Mouse (Mus musculus): ENCODE measurements at regions not wholly inside any gene's neighbourhood (a gene's known extent, or its start where the extent isn't known, plus 50 kb on each side); places are given as distances from the start of the nearest gene placed in this dataset.

GRCm38 (mm10) chr15:57610006-57610405 is 132.6 kb upstream of the Slc22a22 start:
- no peak for TF ChIP-seq CTCF (IDR thresholded peaks at IDR 0.05; ENCODE audit: low read depth, low read length)
- no peak for TF ChIP-seq POLR2A (IDR thresholded peaks at IDR 0.05; ENCODE audit: extremely low read depth, insufficient read depth, low read length)
- Histone ChIP-seq H3K4me3 (ENCODE audit: insufficient read depth, low read depth, low read length) (no peak overlapping the region), H3K79me2 (ENCODE audit: control insufficient read depth, insufficient read depth, low read length) (no peaks in the 10 kb centered on the region), H3K4me1 (ENCODE audit: control insufficient read depth, insufficient read depth, low read length) (no peaks in the 10 kb centered on the region), H3K27me3 (ENCODE audit: control insufficient read depth, insufficient read depth, low read length) (no peaks in the 10 kb centered on the region), H3K9ac (ENCODE audit: low read depth, low read length) (no peak overlapping the region), H3K27ac (replicated peaks; ENCODE audit: insufficient read depth, low read depth, low read length) (no peak overlapping the region), H3K36me3 (ENCODE audit: control insufficient read depth, insufficient read depth, low read length) (no peaks in the 10 kb centered on the region)
- DNase-seq (ENCODE audit: extremely low read depth, low read depth, low spot score), result peak; percentile 3
- 86% methylated on average over 2 of the region's 2 CpGs for WGBS

- Histone ChIP-seq H3K9ac (ENCODE audit: low read depth, low read length) (no peak overlapping the region), H3K79me2 (ENCODE audit: control insufficient read depth, insufficient read depth, low read length) (no peaks in the 10 kb centered on the region), H3K4me1 (ENCODE audit: control insufficient read depth, insufficient read depth, low read length) (no peaks in the 10 kb centered on the region), H3K36me3 (ENCODE audit: control insufficient read depth, insufficient read depth, low read length) (no peaks in the 10 kb centered on the region), H3K27me3 (ENCODE audit: control insufficient read depth, insufficient read depth, low read length) (no peaks in the 10 kb centered on the region), H3K4me3 (ENCODE audit: insufficient read depth, low read depth, low read length) (no peak overlapping the region), H3K27ac (replicated peaks; ENCODE audit: insufficient read depth, low read depth, low read length) (no peak overlapping the region)
- WGBS, result 91% methylated on average over 3 of the region's 3 CpGs
- DNase-seq (ENCODE audit: extremely low read depth, low read depth, low spot score), result no peak
- TF ChIP-seq POLR2A (IDR thresholded peaks at IDR 0.05; ENCODE audit: extremely low read depth, insufficient read depth, low read length) (no peak), CTCF (IDR thresholded peaks at IDR 0.05; ENCODE audit: low read depth, low read length) (no peak)
Measured at GRCm38 (mm10) chr15:57608519-57608918, 131.1 kb upstream of the Slc22a22 start.

GRCm38 (mm10) chr15:57600562-57600961 is 123.1 kb upstream of the Slc22a22 start:
- 17% methylated on average over 6 of the region's 6 CpGs for WGBS

GRCm38 (mm10) chr15:57593326-57594004 is 116.0 kb upstream of the Slc22a22 start:
- Histone ChIP-seq H3K4me3 (ENCODE audit: insufficient read depth, low read depth, low read length) (no peak overlapping the region), H3K4me1 (ENCODE audit: control insufficient read depth, insufficient read depth, low read length) (no peaks in the 10 kb centered on the region), H3K27me3 (ENCODE audit: control insufficient read depth, insufficient read depth, low read length) (no peaks in the 10 kb centered on the region), H3K27ac (replicated peaks; ENCODE audit: insufficient read depth, low read depth, low read length) (no peak overlapping the region), H3K36me3 (ENCODE audit: control insufficient read depth, insufficient read depth, low read length) (no peaks in the 10 kb centered on the region), H3K79me2 (ENCODE audit: control insufficient read depth, insufficient read depth, low read length) (no peaks in the 10 kb centered on the region), H3K9ac (ENCODE audit: low read depth, low read length) (no peak overlapping the region)
- DNase-seq (ENCODE audit: extremely low read depth, low read depth, low spot score), result no peak
- 87% methylated on average over 4 of the region's 4 CpGs for WGBS
- no peak for TF ChIP-seq CTCF (IDR thresholded peaks at IDR 0.05; ENCODE audit: low read depth, low read length)
- TF ChIP-seq POLR2A (IDR thresholded peaks at IDR 0.05; ENCODE audit: extremely low read depth, insufficient read depth, low read length), result no peak

More at GRCm38 (mm10) chr15:57600562-57600961, 123.1 kb upstream of the Slc22a22 start:
- no peak overlapping the region for H3K9ac ChIP-seq (ENCODE audit: low read depth, low read length)
- H3K27me3 ChIP-seq (ENCODE audit: control insufficient read depth, insufficient read depth, low read length), result no peaks in the 10 kb centered on the region; the same call in 1 of the 2 replicates
- no peaks in the 10 kb centered on the region for H3K79me2 ChIP-seq (ENCODE audit: control insufficient read depth, insufficient read depth, low read length)
- H3K4me1 ChIP-seq (ENCODE audit: control insufficient read depth, insufficient read depth, low read length), result no peaks in the 10 kb centered on the region
- no peak overlapping the region for H3K27ac ChIP-seq (replicated peaks; ENCODE audit: insufficient read depth, low read depth, low read length)
- H3K36me3 ChIP-seq (ENCODE audit: control insufficient read depth, insufficient read depth, low read length), result no peaks in the 10 kb centered on the region
- H3K4me3 ChIP-seq (ENCODE audit: insufficient read depth, low read depth, low read length), result no peak overlapping the region
- peak; percentile 83 for TF ChIP-seq CTCF (IDR thresholded peaks at IDR 0.05; ENCODE audit: low read depth, low read length)
- TF ChIP-seq POLR2A (IDR thresholded peaks at IDR 0.05; ENCODE audit: extremely low read depth, insufficient read depth, low read length), result no peak
- peak; percentile 18 for DNase-seq (ENCODE audit: extremely low read depth, low read depth, low spot score)

GRCm38 (mm10) chr15:57590597-57591219 is 113.3 kb upstream of the Slc22a22 start:
- no peaks in the 10 kb centered on the region for H3K4me1 ChIP-seq (ENCODE audit: control insufficient read depth, insufficient read depth, low read length)
- WGBS, result 64% methylated on average over 7 of the region's 7 CpGs
- no peaks in the 10 kb centered on the region for H3K79me2 ChIP-seq (ENCODE audit: control insufficient read depth, insufficient read depth, low read length)
- TF ChIP-seq POLR2A (IDR thresholded peaks at IDR 0.05; ENCODE audit: extremely low read depth, insufficient read depth, low read length) (no peak), CTCF (IDR thresholded peaks at IDR 0.05; ENCODE audit: low read depth, low read length) (no peak)
- no peaks in the 10 kb centered on the region; the same call in 1 of the 2 replicates for H3K27me3 ChIP-seq (ENCODE audit: control insufficient read depth, insufficient read depth, low read length)
- H3K4me3 ChIP-seq (ENCODE audit: insufficient read depth, low read depth, low read length), result no peak overlapping the region
- H3K27ac ChIP-seq (replicated peaks; ENCODE audit: insufficient read depth, low read depth, low read length), result no peak overlapping the region
- H3K9ac ChIP-seq (ENCODE audit: low read depth, low read length), result no peak overlapping the region
- H3K36me3 ChIP-seq (ENCODE audit: control insufficient read depth, insufficient read depth, low read length), result no peaks in the 10 kb centered on the region
- no peak for DNase-seq (ENCODE audit: extremely low read depth, low read depth, low spot score)

Data from liver, adult 2 months (tissue).